Mouse (Mus musculus): ENCODE results near the gene Phlpp1. TPM values are rescaled to one million over a fixed set of nuclear protein-coding genes. Genes with fewer than 3 reads are reported as not detected.
A peak's percentile ranks its signal among the peaks of the same experiment; 100 is the strongest.

The Phlpp1 gene
- polyA plus RNA-seq, 1 experiment = 49.8 TPM

DNA sequence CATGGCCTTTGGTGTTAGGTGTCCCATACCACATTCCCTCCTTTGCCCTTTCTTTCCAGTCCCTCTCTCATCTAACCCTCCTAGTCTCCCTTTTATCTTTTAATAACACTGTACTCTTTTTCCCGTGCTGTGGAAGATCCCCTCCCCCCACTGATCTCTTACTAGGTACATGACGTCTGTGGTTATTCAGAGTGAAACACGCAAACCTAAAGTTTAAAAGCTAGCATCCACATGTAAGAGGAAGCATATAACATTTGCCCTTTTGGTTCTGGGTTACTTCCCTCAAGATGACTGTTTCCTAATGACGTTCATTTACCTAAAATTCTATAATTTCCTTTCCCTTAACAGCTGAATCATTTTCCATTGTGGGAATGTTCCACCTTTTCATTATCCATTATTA lies 203.4 kb downstream of the Phlpp1 start:
- no peaks in the 10 kb centered on the region for H3K4me1 ChIP-seq (ENCODE audit: control insufficient read depth, insufficient read depth, low read length)
- no peak overlapping the region for H3K4me3 ChIP-seq (ENCODE audit: insufficient read depth, low read length)
- no peak overlapping the region for H3K27ac ChIP-seq (ENCODE audit: insufficient read depth, low read length)
- TF ChIP-seq CTCF (IDR thresholded peaks at IDR 0.05; ENCODE audit: extremely low read depth, insufficient read depth, low read length) = no peak
- TF ChIP-seq POLR2A (IDR thresholded peaks at IDR 0.05; ENCODE audit: extremely low read depth, insufficient read depth, low read length) = no peak

DNA sequence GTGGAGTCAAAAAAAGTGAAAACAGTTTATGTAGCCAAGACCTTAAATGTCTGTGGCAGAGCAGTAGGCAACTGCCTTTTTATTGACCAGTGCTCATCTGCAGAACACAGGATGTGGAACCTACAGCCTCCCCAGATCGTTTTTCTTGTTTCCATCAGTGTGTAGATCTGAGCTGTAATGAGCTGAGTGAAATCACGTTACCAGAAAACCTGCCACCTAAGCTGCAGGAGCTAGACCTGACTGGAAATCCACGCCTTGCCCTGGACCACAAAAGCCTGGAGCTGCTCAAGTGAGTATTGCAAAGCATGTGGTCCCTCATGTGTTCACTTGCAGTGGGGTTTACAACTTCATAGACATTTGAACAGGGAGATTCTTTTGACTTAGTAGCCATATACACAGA lies 204.5 kb downstream of the Phlpp1 start:
- no peak for TF ChIP-seq CTCF (IDR thresholded peaks at IDR 0.05; ENCODE audit: extremely low read depth, insufficient read depth, low read length)
- TF ChIP-seq POLR2A (IDR thresholded peaks at IDR 0.05; ENCODE audit: extremely low read depth, insufficient read depth, low read length) = no peak
- H3K4me3 ChIP-seq (ENCODE audit: insufficient read depth, low read length) = no peak overlapping the region
- H3K27ac ChIP-seq (ENCODE audit: insufficient read depth, low read length) = no peak overlapping the region
- peaks cover 5% of the 10 kb centered on the region; the same call in 1 of the 2 replicates for H3K4me1 ChIP-seq (ENCODE audit: control insufficient read depth, insufficient read depth, low read length)

DNA sequence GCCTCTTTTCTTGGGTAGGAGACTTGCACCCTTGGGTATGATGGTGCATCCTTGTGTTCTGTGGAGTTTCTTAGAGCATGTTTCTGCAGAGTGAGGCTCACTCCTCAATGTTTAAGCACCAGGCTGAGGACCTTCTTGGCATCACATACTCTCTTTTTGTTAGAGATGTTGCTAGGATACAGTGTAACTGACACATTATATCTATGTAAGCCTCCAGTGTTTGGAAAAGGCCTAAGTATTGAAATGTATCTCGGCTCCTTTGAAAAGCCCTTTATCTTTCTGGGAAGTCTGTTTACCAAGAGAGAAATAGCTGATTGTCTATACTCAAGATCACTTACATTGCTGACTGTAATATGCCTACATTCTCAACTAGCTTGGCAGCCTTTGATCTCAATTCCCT lies 208.9 kb downstream of the Phlpp1 start:
- no peak for TF ChIP-seq CTCF (IDR thresholded peaks at IDR 0.05; ENCODE audit: extremely low read depth, insufficient read depth, low read length)
- no peak for TF ChIP-seq POLR2A (IDR thresholded peaks at IDR 0.05; ENCODE audit: extremely low read depth, insufficient read depth, low read length)
- H3K4me1 ChIP-seq (ENCODE audit: control insufficient read depth, insufficient read depth, low read length) = peaks cover 7% of the 10 kb centered on the region; the same call in 1 of the 2 replicates
- no peak overlapping the region for H3K27ac ChIP-seq (ENCODE audit: insufficient read depth, low read length)
- no peak overlapping the region for H3K4me3 ChIP-seq (ENCODE audit: insufficient read depth, low read length)

DNA sequence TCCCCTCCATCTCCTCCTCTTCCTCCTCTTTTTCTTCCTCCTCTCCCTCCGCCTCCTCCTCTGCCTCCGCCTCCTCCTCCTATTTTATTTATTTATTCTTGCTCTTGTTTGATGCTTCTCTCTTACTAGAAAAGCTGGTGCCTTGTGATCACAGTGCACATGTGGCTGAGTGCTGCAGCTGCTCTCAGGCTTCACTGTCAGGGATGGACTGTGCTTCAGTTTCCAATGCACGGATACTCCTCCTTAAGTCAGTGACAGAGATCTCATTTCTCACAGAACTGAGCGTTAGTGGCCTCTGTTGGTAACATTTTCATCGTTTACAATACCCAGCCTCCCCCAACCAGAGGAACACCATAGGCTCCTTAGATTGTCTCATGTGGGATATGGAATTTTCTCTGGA lies 215.0 kb downstream of the Phlpp1 start:
- Histone ChIP-seq H3K4me3 (ENCODE audit: insufficient read depth, low read length) (no peak overlapping the region), H3K27ac (ENCODE audit: insufficient read depth, low read length) (no peak overlapping the region), H3K4me1 (ENCODE audit: control insufficient read depth, insufficient read depth, low read length) (peaks cover 2% of the 10 kb centered on the region; the same call in 1 of the 2 replicates)
- TF ChIP-seq CTCF (IDR thresholded peaks at IDR 0.05; ENCODE audit: extremely low read depth, insufficient read depth, low read length) = no peak
- TF ChIP-seq POLR2A (IDR thresholded peaks at IDR 0.05; ENCODE audit: extremely low read depth, insufficient read depth, low read length) = no peak

DNA sequence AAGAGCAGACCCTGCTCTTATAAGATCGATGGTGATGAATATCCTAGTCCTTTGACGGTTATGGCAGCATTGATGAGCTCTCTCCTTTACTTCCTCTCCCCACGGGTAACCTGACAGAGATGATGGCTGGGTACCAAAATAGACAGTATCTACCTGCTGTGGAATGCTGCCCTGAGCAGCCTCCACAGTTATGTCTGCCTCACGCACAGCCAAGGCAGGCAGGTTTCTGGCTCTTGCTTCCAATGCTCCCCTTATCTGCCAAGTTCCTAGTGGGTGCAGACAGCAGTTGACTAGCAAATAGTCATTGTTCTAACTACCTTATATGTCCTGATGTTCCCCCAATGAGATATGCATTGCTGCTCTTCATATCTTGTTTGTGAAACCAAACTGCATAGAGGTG lies 215.7 kb downstream of the Phlpp1 start:
- Histone ChIP-seq H3K4me3 (ENCODE audit: insufficient read depth, low read length) (no peak overlapping the region), H3K4me1 (ENCODE audit: control insufficient read depth, insufficient read depth, low read length) (peaks cover 2% of the 10 kb centered on the region; the same call in 1 of the 2 replicates), H3K27ac (ENCODE audit: insufficient read depth, low read length) (no peak overlapping the region)
- TF ChIP-seq POLR2A (IDR thresholded peaks at IDR 0.05; ENCODE audit: extremely low read depth, insufficient read depth, low read length) (no peak), CTCF (IDR thresholded peaks at IDR 0.05; ENCODE audit: extremely low read depth, insufficient read depth, low read length) (no peak)

DNA sequence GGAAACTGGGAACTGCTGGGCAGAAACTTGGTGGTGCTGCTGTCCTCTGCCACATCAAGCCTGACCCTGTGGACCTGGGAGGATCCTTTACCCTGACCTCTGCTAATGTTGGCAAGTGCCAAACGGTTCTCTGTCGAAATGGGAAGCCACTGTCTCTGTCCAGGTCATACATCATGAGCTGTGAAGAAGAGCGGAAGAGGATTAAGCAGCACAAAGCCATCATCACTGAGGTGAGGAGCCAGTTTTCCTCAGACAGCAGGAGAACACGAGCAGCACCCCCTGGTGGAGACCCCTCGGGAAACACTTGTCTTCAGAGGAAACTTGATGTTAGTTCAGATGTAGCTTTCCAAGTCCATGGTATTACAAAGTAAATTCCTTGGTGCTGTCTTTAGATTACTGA lies 218.1 kb downstream of the Phlpp1 start:
- H3K27ac ChIP-seq (ENCODE audit: insufficient read depth, low read length) = no peak overlapping the region
- no peak overlapping the region for H3K4me3 ChIP-seq (ENCODE audit: insufficient read depth, low read length)
- TF ChIP-seq POLR2A (IDR thresholded peaks at IDR 0.05; ENCODE audit: extremely low read depth, insufficient read depth, low read length) = no peak
- peak; percentile 64 for TF ChIP-seq CTCF (IDR thresholded peaks at IDR 0.05; ENCODE audit: extremely low read depth, insufficient read depth, low read length)
- H3K4me1 ChIP-seq (ENCODE audit: control insufficient read depth, insufficient read depth, low read length) = no peaks in the 10 kb centered on the region

DNA sequence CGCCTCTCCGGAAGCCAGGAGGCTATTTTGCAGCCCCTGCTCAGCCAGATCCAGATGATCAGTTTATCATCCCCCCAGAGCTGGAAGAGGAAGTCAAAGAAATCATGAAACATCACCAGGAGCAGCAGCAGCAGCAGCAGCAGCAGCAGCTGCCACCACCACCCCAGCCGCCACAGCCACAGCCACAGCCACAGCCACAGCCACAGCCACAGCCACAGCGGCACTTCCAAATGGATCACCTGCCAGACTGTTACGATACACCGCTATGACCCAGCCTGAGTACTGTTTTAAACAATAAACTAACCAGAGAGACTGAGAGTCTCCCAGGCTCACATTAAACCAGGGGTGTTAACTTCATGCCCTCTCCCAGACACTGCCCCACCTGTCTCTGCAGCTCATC lies 221.5 kb downstream of the Phlpp1 start:
- no peak overlapping the region for H3K4me3 ChIP-seq (ENCODE audit: insufficient read depth, low read length)
- no peak overlapping the region for H3K27ac ChIP-seq (ENCODE audit: insufficient read depth, low read length)
- TF ChIP-seq CTCF (IDR thresholded peaks at IDR 0.05; ENCODE audit: extremely low read depth, insufficient read depth, low read length) = no peak
- TF ChIP-seq POLR2A (IDR thresholded peaks at IDR 0.05; ENCODE audit: extremely low read depth, insufficient read depth, low read length) = no peak
- H3K4me1 ChIP-seq (ENCODE audit: control insufficient read depth, insufficient read depth, low read length) = no peaks in the 10 kb centered on the region

DNA sequence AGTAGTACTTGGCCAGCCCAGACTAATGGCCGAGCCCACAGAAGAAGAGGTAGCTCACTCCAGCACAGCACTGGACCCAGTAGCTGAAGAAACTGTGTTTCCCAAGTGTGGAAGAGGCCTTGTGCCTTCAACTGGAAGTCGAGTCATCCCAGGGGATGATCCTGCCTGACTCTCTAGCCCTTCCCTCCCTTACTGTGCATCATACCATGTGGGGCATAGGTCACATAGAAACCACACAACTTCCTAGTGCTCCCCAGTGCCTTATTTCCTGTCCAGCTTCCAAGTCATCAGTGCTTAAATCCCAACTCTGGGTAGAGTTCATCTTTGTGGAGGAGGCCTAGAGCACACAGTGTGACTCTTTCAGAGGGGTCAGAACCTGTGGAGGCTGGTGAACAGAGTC lies 223.1 kb downstream of the Phlpp1 start:
- Histone ChIP-seq H3K4me3 (ENCODE audit: insufficient read depth, low read length) (no peak overlapping the region), H3K4me1 (ENCODE audit: control insufficient read depth, insufficient read depth, low read length) (no peaks in the 10 kb centered on the region), H3K27ac (ENCODE audit: insufficient read depth, low read length) (no peak overlapping the region)
- TF ChIP-seq CTCF (IDR thresholded peaks at IDR 0.05; ENCODE audit: extremely low read depth, insufficient read depth, low read length) = no peak
- no peak for TF ChIP-seq POLR2A (IDR thresholded peaks at IDR 0.05; ENCODE audit: extremely low read depth, insufficient read depth, low read length)

DNA sequence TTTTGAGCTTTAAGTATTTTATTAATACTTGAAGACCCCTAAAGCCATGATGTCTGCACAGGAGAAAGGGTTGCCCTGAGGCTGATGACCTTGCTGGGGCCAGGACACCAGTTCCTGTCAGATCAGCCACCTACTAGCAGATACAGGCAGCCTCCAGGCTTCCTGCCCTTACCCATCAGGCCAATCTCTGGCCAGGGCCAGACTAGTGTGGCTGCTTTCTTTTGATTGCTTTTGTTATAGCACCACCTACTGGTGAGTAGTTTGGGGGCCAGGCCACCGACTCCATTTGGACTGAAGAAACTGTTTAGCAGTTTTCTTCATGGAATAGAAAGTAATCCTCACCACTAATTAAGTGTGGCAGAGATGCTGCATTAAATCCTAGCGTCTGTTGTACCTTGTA lies 223.9 kb downstream of the Phlpp1 start:
- no peak overlapping the region for H3K27ac ChIP-seq (ENCODE audit: insufficient read depth, low read length)
- H3K4me1 ChIP-seq (ENCODE audit: control insufficient read depth, insufficient read depth, low read length) = no peaks in the 10 kb centered on the region
- no peak overlapping the region for H3K4me3 ChIP-seq (ENCODE audit: insufficient read depth, low read length)
- TF ChIP-seq POLR2A (IDR thresholded peaks at IDR 0.05; ENCODE audit: extremely low read depth, insufficient read depth, low read length) (no peak), CTCF (IDR thresholded peaks at IDR 0.05; ENCODE audit: extremely low read depth, insufficient read depth, low read length) (peak; percentile 75)

DNA sequence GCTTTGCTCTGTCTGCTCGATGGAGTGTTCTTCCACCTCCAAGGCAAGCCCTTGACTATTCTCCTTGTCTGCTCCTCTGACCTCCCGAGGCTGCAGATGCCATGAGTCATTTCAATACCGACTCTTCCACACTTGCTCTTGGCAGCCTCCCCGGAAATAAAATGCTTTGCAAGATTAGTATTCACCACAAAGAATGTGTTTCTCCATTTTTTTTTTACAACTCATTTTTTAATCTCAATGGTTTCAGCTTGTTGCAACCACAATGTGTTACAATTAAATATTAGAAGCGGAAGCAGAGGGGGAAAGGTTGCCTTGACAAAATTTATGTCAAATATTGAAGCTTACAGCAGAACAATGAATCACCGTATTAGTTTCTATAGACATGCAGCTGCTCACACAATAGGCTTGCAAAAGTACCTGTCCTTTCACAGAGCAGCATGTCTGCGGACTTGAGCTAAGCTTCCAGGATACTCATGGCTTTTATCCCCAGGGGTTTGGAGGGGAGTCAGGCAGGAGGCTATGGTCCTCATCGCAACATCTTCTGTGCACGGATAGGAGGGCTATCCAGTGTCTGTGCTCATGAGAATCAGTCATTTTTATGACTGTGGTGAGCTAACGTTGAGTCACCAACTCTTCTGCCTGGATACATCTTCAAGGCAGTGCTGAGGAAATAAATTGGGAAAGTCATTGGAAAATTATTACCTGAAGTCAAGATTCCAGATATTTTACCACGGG lies 229.5 kb downstream of the Phlpp1 start:
- TF ChIP-seq POLR2A (IDR thresholded peaks at IDR 0.05; ENCODE audit: extremely low read depth, insufficient read depth, low read length) = no peak
- no peak for TF ChIP-seq CTCF (IDR thresholded peaks at IDR 0.05; ENCODE audit: extremely low read depth, insufficient read depth, low read length)
- H3K4me1 ChIP-seq (ENCODE audit: control insufficient read depth, insufficient read depth, low read length) = no peaks in the 10 kb centered on the region
- no peak overlapping the region for H3K4me3 ChIP-seq (ENCODE audit: insufficient read depth, low read length)
- H3K27ac ChIP-seq (ENCODE audit: insufficient read depth, low read length) = no peak overlapping the region

Data from cortical plate, adult 2 months (tissue).